Mouse (Mus musculus) hindbrain, embryonic 10.5 days (tissue): Measurements from ENCODE around the gene Gne. TPM values are rescaled to one million over a fixed set of nuclear protein-coding genes. Genes with fewer than 3 reads are reported as not detected.

Source experiments
- DNase-seq: peaks from one replicate; pipeline ENCODE4 v3.0.0-alpha.2; 2017; ENCODE audit warnings: low spot score
- H3K27ac ChIP-seq: fragments of 300-500 bp; sonication (generic); 2 replicates; pipeline ENCODE4 v1.5.1; 2016; ENCODE audit warnings: mild to moderate bottlenecking, moderate library complexity
- H3K27me3 ChIP-seq: fragments of 300-500 bp; sonication (generic); 2 replicates; pipeline ENCODE4 v1.6.1; 2016; ENCODE audit warnings: mild to moderate bottlenecking; ENCODE audit not compliant: poor library complexity, insufficient read depth, severe bottlenecking
- H3K36me3 ChIP-seq: fragments of 300-500 bp; sonication (generic); 2 replicates; pipeline ENCODE4 v1.6.1; 2016; ENCODE audit warnings: mild to moderate bottlenecking, moderate library complexity
- H3K4me1 ChIP-seq: fragments of 300-500 bp; sonication (generic); replicated peaks from 2 replicates; pipeline ENCODE4 v1.6.1; 2016; ENCODE audit warnings: mild to moderate bottlenecking
- H3K4me3 ChIP-seq: fragments of 300-500 bp; sonication (generic); 2 replicates; pipeline ENCODE4 v1.5.1; 2016; ENCODE audit warnings: mild to moderate bottlenecking, moderate library complexity
- H3K9me3 ChIP-seq: fragments of 300-500 bp; sonication (generic); 2 replicates; pipeline ENCODE4 v1.6.1; 2016; ENCODE audit warnings: mild to moderate bottlenecking, moderate library complexity
- WGBS: fragments of 180-500 bp; shearing (Covaris S2); methylation state at CpG from one replicate; pipeline ENCODE4 v1.1.7; 2016; 5-methylcytosine and 5-hydroxymethylcytosine counted together
- polyA plus RNA-seq: library from polyadenylated mRNA; unstranded; fragments of >200 nt; fragmentation: Nextera tagmentation; extraction: Ambion mirVana; gene quantifications from 2 replicates; pipeline ENCODE4 v1.2.1, GENCODE M21; 2016

The Gne gene
- polyA plus RNA-seq, 1 experiment from 2014 or later: 20.1 TPM

DNA sequence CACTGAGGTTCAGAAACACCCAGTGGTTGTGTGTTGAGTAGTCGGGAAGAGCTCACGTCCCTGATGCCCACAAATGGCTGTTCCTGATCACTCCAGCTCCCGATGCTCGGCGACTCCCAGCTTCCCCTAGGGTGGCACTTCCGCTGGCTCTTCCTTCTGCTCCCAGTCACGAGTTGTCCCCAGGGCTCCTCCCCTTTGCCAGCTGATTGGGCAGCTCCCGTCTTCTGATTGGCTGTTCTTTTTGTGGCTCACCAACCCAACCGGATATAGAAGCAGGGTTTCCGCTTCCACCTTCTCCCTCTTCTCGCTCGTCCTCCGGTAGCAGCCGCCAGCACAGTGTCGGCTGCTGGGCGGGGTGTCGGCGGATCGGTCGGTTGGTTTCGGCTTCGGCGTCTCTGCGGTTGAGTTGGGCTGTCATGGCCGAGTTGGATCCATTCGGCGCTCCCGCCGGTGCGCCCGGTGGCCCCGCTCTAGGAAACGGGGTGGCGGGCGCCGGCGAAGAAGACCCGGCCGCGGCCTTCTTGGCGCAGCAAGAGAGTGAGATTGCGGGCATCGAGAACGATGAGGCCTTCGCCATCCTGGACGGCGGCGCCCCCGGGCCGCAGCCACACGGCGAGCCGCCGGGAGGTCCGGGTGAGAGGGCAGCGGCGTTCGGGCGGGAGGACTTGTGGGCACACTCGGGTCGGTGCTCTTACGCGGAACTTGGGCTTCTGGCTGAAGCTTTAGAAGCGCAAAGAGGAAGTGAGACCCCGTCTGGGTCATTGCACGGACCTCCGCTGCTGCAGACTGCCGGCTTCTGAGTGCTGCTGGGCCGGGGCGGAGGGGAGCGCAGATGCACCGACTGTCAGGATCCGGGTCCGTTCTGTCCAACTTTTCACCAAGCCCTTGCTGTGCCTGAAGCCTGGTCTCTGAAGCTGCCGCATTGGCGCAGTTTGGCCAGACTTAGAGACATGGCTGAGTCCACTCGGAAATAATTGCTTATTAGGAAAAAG lies 71.3 kb downstream of the Gne start:
- Histone ChIP-seq H3K9me3 (no peaks in the 10 kb centered on the region), H3K27ac (peak overlapping the region; percentile 90), H3K4me3 (peak overlapping the region; percentile 99), H3K36me3 (peaks cover 23% of the 10 kb centered on the region), H3K4me1 (peaks cover 20% of the 10 kb centered on the region), H3K27me3 (no peaks in the 10 kb centered on the region)
- WGBS: under 1% methylated on average over 77 of the region's 77 CpGs
- peak; percentile 94 for DNase-seq

DNA sequence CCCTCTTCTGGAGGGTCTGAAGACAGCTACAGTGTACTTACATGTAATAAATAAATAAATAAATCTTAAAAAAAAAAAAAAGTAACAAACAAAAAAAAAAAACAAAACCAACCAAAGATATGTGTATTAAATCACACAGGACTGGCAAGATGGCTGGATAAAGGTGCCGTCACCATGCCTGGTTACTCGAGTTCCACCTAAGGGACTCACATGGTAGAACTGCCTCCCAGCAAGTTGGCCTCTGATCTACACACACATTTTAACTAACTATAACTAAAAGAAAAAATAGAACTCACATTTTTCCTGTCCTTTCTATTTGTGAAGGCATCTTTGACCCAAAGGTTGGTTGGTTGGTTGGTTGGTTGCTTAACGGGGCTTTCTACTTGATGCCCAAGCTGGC lies 72.2 kb downstream of the Gne start:
- Histone ChIP-seq H3K27ac (peak overlapping the region; percentile 90), H3K4me3 (peak overlapping the region; percentile 99), H3K4me1 (peaks cover 20% of the 10 kb centered on the region), H3K9me3 (no peaks in the 10 kb centered on the region), H3K36me3 (peaks cover 15% of the 10 kb centered on the region; the same call in 1 of the 2 replicates), H3K27me3 (no peaks in the 10 kb centered on the region)
- DNase-seq: no peak
- WGBS: 79% methylated on average over 3 of the region's 3 CpGs

DNA sequence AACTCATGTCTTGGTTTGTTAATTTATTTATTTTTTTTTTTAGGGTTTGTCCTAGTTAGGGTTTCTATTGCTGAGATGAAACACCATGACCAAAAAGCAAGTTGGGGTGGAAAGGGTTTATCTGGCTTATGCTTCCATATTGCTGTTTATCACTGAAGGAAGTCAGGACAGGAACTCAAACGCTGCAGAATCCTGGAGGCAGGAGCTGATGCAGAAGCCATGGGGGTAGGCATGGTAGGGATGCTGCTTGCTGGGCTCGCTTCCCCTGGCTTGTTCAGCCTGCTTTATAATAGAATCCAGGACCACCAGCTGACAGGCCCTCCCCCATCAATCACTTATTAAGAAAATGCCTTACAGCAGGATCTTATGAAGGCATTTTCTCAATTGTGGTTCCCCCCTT lies 73.1 kb downstream of the Gne start:
- Histone ChIP-seq H3K4me3 (no peak overlapping the region), H3K27ac (no peak overlapping the region), H3K36me3 (peaks cover 8% of the 10 kb centered on the region; the same call in 1 of the 2 replicates), H3K27me3 (no peaks in the 10 kb centered on the region), H3K9me3 (no peaks in the 10 kb centered on the region), H3K4me1 (peaks cover 20% of the 10 kb centered on the region)
- WGBS: 43% methylated on average over 2 of the region's 2 CpGs
- no peak for DNase-seq

DNA sequence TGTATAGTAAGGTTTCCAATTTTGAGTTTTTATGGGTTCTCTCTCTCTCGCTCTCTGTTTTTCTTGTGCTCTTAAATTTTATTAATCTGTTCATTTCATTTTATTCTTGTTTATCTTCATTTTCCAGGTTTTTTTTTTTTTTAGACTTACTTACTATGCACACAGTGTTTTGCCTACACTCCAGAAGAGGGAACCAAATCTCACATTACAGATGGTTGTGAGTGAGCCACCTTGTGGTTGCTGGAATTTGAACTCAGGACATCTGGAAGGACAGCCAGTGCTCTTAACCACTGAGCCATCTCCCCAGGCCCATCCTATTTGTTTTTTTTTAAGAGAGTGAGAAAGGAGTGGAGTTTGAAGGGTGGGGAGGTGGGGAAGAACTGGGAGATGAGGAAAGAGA lies 73.8 kb downstream of the Gne start:
- DNase-seq: no peak
- WGBS: 93% methylated on average over 1 of the region's 1 CpGs
- H3K4me3 ChIP-seq: no peak overlapping the region

DNA sequence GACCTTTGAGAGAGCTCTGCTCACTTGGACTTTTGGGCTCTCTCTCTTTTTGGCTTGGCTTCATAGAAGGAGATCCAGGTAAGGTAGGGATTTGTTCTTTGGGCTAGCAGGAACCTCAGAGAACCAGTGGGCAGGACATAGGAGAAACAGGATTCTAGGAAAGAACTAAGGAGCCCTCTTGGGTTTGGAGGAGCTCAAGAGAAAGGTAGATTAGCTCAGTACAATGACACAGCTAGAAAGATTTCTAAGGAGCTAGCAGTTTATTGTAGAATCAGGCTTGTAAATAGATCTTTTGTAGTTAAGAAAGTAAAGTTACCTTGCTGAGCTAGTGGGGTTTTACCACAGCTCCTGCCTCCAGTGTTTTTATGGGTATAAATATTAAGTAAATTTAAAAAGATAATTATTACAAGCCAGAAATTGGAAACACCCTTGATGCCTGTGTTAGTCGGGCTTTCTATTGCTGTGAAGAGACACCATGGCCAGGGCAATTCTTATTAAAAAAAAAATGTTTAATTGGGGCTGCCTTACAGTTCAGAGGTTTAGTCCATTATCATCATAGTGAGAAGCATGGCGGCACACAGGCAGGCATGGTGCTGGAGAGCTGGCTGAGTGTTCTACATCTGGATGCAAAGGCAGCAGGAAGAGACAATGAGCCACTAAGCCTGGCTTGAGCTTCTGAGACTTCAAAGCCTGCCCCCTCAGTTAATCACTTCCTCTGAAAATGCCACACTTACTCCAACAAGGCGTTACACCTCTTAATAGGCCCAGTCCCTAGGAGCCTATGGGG lies 79.2 kb downstream of the Gne start:
- no peaks in the 10 kb centered on the region for H3K36me3 ChIP-seq
- no peak overlapping the region for H3K27ac ChIP-seq
- no peak for DNase-seq
- 73% methylated on average over 3 of the region's 3 CpGs for WGBS
- H3K9me3 ChIP-seq: peaks cover 4% of the 10 kb centered on the region; the same call in 1 of the 2 replicates
- no peak overlapping the region for H3K4me3 ChIP-seq
- H3K27me3 ChIP-seq: no peaks in the 10 kb centered on the region
- H3K4me1 ChIP-seq: no peaks in the 10 kb centered on the region

More for the DNA sequence above, 73.8 kb downstream of the Gne start:
- Histone ChIP-seq H3K4me1 (peaks cover 20% of the 10 kb centered on the region), H3K27me3 (no peaks in the 10 kb centered on the region), H3K36me3 (peaks cover 4% of the 10 kb centered on the region; the same call in 1 of the 2 replicates), H3K27ac (no peak overlapping the region), H3K9me3 (peaks cover 4% of the 10 kb centered on the region; the same call in 1 of the 2 replicates)

DNA sequence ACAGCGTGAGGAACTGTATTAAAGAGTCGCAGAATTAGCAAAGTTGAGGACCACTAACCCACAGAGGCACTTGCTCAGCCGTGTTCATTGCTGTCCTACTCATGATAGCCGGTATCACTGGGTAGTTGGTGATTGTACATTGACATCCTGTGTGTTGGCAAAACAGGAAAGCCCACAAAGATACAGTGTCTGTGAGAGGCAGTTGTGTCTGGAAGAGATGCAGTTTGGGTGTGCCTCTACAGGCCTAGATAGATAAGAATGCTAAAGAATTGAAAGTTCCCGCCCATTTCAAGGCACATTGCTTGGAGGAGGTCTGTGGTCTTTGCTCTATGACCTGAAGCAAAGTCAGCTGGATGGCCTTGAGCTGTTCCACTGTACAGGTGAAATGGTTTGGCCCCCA lies 79.9 kb downstream of the Gne start, which contains the start of gene Clta:
Gene Clta (plus strand): TSS at position 327 of the 400 bp plus-strand sequence.
- Histone ChIP-seq H3K27ac (no peak within 1 kb of the TSS), H3K4me3 (no peak within 1 kb of the TSS), H3K4me1 (no peaks in the 10 kb centered on the region), H3K36me3 (no peaks in the 10 kb centered on the region), H3K9me3 (peaks cover 4% of the 10 kb centered on the region; the same call in 1 of the 2 replicates), H3K27me3 (no peaks in the 10 kb centered on the region)
- 90% methylated on average over 5 of the region's 5 CpGs for WGBS
- DNase-seq: no peak

DNA sequence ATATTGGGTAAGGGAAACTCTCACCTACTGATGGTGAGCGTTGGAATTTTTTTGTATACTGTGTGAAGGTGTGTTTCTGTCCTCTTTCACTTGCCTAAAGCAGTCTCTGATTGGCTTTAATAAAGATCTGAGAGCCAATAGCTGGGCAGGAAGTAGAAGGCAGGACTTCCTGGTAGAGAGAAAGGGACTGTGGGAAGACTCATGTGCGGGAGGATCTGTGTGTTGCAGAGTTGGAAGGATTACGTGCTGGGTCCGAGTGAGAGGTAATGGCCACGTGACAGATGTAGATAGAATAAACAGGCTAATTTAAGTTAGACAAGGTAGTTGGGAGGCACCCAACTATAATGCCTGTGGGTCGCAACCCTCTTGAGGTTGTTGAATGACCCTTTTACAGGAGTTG lies 80.4 kb downstream of the Gne start:
- Histone ChIP-seq H3K9me3 (peaks cover 8% of the 10 kb centered on the region), H3K4me3 (no peak overlapping the region), H3K4me1 (no peaks in the 10 kb centered on the region), H3K36me3 (no peaks in the 10 kb centered on the region), H3K27me3 (no peaks in the 10 kb centered on the region), H3K27ac (no peak overlapping the region)
- DNase-seq: no peak
- 89% methylated on average over 6 of the region's 6 CpGs for WGBS

DNA sequence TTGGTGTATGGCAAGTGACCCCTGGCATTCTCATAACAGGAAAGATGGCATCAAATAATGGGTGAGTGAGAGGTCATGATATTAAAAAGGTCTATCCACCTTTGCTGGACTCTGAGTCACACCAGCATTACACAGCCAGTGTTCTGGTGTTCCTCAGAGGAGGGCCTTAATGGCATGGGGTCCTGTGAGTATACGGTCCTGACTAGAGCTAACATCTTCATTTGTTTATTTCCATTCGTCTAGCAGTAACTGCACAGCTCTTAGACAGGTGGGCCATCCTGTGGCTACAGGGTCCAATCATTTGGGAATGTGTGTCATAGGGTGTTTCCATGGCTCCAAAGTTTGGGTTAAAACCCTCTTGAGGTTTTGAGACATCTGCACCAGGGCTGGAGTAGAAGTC lies 89.6 kb downstream of the Gne start:
- Histone ChIP-seq H3K9me3 (peaks cover 4% of the 10 kb centered on the region; the same call in 1 of the 2 replicates), H3K27me3 (no peaks in the 10 kb centered on the region), H3K4me1 (no peaks in the 10 kb centered on the region), H3K27ac (no peak overlapping the region), H3K4me3 (no peak overlapping the region), H3K36me3 (no peaks in the 10 kb centered on the region)
- DNase-seq: no peak
- 80% methylated on average over 2 of the region's 2 CpGs for WGBS

DNA sequence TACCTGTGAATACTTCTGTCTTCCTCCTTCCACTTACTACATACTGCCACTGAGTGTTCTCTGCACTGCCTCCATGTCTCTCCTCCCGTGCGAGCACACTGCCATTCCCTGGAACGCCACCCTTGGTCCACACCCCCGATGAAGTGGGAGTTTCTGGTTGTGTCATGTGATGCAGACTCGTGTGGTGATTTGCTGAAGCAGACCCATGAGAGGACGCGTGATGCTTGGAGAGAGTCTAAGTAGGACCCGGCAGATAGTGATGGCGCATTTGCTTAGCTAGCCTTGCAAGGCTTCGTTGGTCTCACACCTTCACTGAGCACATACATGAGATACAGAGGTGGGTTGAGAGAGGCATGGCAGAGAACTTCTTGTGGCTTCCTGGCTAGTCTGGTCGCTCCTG lies 90.9 kb downstream of the Gne start:
- Histone ChIP-seq H3K27me3 (no peaks in the 10 kb centered on the region), H3K4me1 (0 out of 2 replicates have a peak, but pooled peaks cover 3% of the 10 kb centered on the region), H3K27ac (no peak overlapping the region), H3K4me3 (no peak overlapping the region), H3K9me3 (no peaks in the 10 kb centered on the region), H3K36me3 (no peaks in the 10 kb centered on the region)
- 94% methylated on average over 11 of the region's 11 CpGs for WGBS
- DNase-seq: no peak

DNA sequence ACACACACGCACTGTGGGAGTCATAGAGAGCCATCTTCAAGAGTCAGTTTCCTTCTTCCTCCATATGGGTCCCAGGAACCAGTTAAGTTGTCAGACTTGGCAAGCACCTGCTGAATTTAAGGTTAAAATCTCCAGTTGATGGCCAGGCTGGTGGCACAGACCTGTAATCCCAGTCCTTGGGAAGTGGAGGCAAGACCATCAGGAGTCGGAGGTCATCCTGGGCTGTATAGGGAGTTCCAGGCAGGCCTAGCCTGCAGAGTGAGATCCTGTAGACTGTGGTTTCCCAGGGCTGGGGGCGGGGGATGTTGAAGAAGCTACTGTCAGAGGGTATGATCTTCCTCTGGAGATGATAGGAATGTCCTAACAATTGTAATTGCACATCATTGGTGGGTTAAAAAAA lies 95.0 kb downstream of the Gne start:
- WGBS: 85% methylated on average over 3 of the region's 3 CpGs

DNA sequence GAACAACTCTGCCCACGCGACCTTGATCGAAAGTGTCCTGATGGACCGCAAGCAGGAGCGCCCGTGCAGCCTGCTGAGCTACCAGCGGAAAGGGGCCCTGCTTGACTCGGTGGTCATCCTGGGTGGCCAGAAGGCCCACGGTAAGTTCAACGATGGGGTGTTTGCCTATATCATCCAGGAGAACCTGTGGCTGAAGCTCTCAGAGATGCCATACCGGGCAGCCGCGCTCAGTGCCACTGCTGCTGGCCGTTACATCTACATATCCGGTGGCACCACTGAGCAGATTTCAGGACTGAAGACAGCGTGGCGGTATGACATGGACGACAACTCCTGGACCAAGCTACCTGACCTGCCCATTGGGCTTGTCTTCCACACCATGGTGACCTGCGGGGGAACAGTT lies 99.7 kb downstream of the Gne start:
- WGBS: 92% methylated on average over 19 of the region's 19 CpGs
- Histone ChIP-seq H3K4me1 (peaks cover 13% of the 10 kb centered on the region), H3K27me3 (peaks cover 37% of the 10 kb centered on the region), H3K27ac (no peak overlapping the region), H3K9me3 (no peaks in the 10 kb centered on the region), H3K36me3 (no peaks in the 10 kb centered on the region), H3K4me3 (no peak overlapping the region)
- no peak for DNase-seq

More for the DNA sequence above, 95.0 kb downstream of the Gne start:
- DNase-seq: no peak
- Histone ChIP-seq H3K27me3 (peaks cover 5% of the 10 kb centered on the region; the same call in 1 of the 2 replicates), H3K4me3 (no peak overlapping the region), H3K9me3 (no peaks in the 10 kb centered on the region), H3K36me3 (no peaks in the 10 kb centered on the region), H3K27ac (no peak overlapping the region), H3K4me1 (0 out of 2 replicates have a peak, but pooled peaks cover 4% of the 10 kb centered on the region)
